Mouse (Mus musculus) MN1 (cell line): ENCODE data around the gene Gm13290.
"Not testable (repeated sequence)": the region's sequence is repeated elsewhere in the genome, so short reads cannot be mapped to it uniquely, and the experiment has no call there.

ENCODE experiments used
- DNase-seq: peaks from one replicate; pipeline ENCODE4 v3.0.0-alpha.2; 2016; ENCODE audit warnings: low spot score

Gene Gm13290

DNA sequence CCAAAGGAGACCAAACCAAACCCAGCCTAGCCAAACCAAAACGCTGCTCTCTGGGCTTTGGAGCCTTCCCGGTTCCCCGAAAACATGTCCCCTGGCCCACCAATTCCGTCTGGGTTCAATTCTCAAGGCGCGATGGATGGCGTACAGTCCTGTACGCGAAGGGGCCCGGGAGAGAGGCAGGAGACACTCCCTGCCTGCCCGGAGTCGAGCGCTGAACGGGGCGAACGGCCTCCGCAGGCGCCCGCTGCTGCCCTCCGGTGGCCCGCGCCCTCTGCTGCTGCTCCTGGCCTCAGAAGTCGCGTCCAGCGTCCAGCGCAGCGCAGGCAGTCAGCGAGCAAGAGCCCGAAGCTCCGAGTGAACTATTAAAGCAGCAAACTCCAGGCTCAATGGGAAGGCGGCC lies 8.7 kb downstream of the Gm13290 start:
- DNase-seq = not testable (repeated sequence)

- DNase-seq = not testable (repeated sequence)
These were observed 11.8 kb downstream of the Gm13290 start, which contains the start of gene Gm13276 for GRCm38 (mm10) chr4:88785409-88785808. Gm13276 (plus strand) TSS chr4:88785709.

- not testable (repeated sequence) for DNase-seq
These were observed 14.8 kb downstream of the Gm13290 start, which contains the start of gene Gm13277 for GRCm38 (mm10) chr4:88788402-88788801. Gm13277 (plus strand) TSS chr4:88788632.

DNA sequence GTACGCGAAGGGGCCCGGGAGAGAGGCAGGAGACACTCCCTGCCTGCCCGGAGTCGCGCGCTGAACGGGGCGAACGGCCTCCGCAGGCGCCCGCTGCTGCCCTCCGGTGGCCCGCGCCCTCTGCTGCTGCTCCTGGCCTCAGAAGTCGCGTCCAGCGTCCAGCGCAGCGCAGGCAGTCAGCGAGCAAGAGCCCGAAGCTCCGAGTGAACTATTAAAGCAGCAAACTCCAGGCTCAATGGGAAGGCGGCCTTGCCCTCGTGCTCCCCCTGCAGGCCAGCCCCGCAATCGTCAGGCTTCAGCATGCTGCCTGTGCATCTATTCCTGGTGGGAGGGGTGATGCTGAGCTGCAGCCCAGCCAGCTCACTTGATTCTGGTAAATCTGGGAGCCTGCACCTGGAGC lies 17.6 kb downstream of the Gm13290 start, which contains the start of gene Gm13278:
Gene Gm13278, plus strand, starts transcription at position 301 of the 400 bp plus-strand sequence.
- DNase-seq = not testable (repeated sequence)

DNA sequence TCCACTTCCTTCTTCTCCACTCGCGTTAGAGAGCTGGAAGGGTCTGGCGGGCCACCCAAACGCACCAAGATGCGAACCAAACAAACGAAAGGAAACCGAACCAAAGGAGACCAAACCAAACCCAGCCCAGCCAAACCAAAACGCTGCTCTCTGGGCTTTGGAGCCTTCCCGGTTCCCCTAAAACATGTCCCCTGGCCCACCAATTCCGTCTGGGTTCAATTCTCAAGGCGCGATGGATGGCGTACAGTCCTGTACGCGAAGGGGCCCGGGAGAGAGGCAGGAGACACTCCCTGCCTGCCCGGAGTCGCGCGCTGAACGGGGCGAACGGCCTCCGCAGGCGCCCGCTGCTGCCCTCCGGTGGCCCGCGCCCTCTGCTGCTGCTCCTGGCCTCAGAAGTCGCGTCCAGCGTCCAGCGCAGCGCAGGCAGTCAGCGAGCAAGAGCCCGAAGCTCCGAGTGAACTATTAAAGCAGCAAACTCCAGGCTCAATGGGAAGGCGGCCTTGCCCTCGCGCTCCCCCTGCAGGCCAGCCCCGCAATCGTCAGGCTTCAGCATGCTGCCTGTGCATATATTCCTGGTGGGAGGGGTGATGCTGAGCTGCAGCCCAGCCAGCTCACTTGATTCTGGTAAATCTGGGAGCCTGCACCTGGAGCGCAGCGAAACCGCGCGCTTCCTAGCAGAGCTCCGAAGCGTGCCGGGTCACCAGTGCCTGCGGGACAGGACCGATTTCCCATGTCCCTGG lies 20.5 kb downstream of the Gm13290 start, which contains the start of gene Gm13275:
Gene Gm13275, plus strand, starts transcription at position 552 of the 740 bp plus-strand sequence.
- not testable (repeated sequence) for DNase-seq

GRCm38 (mm10) chr4:88797097-88797496 lies 23.5 kb downstream of the Gm13290 start, which contains the start of gene Gm13279:
Gm13279 (plus strand) TSS chr4:88797397.
- DNase-seq = not testable (repeated sequence)

DNA sequence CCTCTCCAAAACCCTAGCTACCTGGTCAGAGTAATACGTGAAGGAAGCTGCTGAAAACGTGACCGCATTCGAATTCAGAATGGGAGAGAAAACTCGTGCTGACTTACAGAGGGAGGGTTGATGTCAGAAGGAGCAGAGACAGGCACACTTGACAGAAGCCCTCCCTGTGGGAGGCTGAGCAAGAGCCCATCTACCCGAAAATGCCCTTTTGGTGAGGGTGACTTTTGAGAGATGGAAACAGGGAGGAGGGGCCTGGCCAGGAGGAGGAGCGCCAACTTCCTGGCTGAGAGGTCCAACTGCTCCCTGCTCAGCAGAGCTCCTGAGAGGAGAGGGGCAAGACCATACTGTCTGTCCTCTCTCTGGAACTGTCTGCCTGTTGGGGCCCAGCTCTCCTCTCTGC lies 25.7 kb downstream of the Gm13290 start, which contains the start of gene Gm13285:
Gene Gm13285, plus strand, starts transcription at position 301 of the 400 bp plus-strand sequence.
- not testable (repeated sequence) for DNase-seq

DNA sequence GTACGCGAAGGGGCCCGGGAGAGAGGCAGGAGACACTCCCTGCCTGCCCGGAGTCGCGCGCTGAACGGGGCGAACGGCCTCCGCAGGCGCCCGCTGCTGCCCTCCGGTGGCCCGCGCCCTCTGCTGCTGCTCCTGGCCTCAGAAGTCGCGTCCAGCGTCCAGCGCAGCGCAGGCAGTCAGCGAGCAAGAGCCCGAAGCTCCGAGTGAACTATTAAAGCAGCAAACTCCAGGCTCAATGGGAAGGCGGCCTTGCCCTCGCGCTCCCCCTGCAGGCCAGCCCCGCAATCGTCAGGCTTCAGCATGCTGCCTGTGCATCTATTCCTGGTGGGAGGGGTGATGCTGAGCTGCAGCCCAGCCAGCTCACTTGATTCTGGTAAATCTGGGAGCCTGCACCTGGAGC lies 29.3 kb downstream of the Gm13290 start, which contains the start of gene Gm13287:
Gene Gm13287, plus strand, starts transcription at position 301 of the 400 bp plus-strand sequence.
- not testable (repeated sequence) for DNase-seq

DNA sequence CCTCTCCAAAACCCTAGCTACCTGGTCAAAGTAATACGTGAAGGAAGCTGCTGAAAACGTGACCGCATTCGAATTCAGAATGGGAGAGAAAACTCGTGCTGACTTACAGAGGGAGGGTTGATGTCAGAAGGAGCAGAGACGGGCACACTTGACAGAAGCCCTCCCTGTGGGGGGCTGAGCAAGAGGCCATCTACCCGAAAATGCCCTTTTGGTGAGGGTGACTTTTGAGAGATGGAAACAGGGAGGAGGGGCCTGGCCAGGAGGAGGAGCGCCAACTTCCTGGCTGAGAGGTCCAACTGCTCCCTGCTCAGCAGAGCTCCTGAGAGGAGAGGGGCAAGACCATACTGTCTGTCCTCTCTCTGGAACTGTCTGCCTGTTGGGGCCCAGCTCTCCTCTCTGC lies 31.6 kb downstream of the Gm13290 start, which contains the start of gene Gm13288:
Gene Gm13288, plus strand, starts transcription at position 301 of the 400 bp plus-strand sequence.
- DNase-seq = not testable (repeated sequence)

DNA sequence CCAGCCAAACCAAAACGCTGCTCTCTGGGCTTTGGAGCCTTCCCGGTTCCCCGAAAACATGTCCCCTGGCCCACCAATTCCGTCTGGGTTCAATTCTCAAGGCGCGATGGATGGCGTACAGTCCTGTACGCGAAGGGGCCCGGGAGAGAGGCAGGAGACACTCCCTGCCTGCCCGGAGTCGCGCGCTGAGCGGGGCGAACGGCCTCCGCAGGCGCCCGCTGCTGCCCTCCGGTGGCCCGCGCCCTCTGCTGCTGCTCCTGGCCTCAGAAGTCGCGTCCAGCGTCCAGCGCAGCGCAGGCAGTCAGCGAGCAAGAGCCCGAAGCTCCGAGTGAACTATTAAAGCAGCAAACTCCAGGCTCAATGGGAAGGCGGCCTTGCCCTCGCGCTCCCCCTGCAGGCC lies 32.1 kb downstream of the Gm13290 start:
- DNase-seq = not testable (repeated sequence)

DNA sequence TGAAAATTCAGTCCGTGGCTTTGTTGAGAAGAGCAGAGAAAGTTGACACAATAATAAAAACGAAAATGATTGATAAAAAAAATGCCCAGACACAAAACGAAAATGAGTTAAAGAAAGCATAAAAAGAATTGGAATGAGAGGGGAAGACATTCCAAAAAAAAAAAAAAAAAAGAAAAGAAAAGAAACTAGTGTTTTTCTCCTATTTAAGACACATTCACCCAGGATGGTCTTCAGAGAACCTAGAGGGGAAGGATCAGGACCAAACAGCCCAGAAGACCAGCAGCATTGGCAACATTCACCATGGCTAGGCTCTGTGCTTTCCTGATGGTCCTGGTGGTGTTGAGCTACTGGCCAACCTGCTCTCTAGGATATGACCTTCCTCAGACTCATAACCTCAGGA lies 42.3 kb downstream of the Gm13290 start, which contains the start of gene Ifna7:
Gene Ifna7, plus strand, starts transcription at position 301 of the 400 bp plus-strand sequence.
- DNase-seq = no peak

GRCm38 (mm10) chr4:88819659-88820058 lies 46.0 kb downstream of the Gm13290 start, which contains the start of gene Ifna11:
Ifna11 (plus strand) TSS chr4:88819959.
- DNase-seq = no peak

GRCm38 (mm10) chr4:88822995-88823394 lies 49.4 kb downstream of the Gm13290 start:
- DNase-seq = peak; percentile 10
